Mouse (Mus musculus) megakaryocyte, adult 5-6 weeks (primary cell): ENCODE results near the gene Mrpl2. TPM values are rescaled to one million over a fixed set of nuclear protein-coding genes. Genes with fewer than 3 reads are reported as not detected.

ENCODE experiments used
- ATAC-seq: 2 replicates; pipeline ENCODE4 v1.8.0; 2016; ENCODE audit warnings: mild to moderate bottlenecking, inconsistent platforms; ENCODE audit not compliant: poor library complexity, severe bottlenecking
- total RNA-seq, 2 experiments: library from RNA; stranded (forward) in 1 of 2; stranded (reverse) in 1 of 2; fragments of 153-499, 151-499 nt in 1 of 2; fragments of 221-1000, 200-1000 nt in 1 of 2; gene quantifications; 2 replicates each; pipeline versions ENCODE4 v1.2.3 to v1.2.4; 2015 to 2017

Gene Mrpl2
- total RNA-seq, 2 experiments from 2014 or later = 46.2 to 53.9 TPM

DNA sequence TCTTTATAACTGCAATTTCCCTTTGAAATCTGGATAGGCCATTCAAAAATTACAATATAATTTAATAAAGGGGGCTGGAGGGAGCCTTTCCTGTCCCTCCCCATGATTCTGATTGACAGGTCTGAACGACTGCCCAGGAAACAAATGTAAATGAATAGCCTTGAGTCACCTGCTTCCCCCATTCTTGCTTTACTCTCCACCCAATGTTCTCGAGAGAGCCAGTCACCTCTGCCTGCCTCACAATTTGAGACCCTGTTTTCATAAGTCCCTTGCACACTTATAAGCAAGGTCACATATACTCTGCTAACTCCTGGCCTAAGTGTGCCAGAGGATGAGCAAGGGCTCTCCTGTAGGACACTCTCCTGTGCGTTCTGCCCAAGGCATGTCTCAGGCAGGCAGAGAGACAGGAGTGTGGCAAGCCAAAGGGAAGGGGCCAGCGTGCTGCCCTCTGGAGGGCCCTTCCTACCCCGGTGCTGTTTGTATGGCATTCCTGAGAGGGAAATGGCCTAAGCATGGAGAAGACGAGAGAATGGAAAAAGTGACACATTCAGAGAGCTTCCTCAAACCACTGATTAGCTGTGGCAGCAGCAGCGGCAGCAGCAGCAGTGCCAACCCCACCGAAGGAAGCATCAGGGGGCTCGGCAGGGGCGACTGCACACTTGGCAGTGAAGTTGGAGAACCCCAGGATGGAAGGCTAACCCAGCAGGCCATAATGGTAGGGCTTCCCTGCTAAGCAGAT lies 22.0 kb upstream of the Mrpl2 start:
- ATAC-seq = peak; percentile 30; the same call in 1 of the 2 replicates

DNA sequence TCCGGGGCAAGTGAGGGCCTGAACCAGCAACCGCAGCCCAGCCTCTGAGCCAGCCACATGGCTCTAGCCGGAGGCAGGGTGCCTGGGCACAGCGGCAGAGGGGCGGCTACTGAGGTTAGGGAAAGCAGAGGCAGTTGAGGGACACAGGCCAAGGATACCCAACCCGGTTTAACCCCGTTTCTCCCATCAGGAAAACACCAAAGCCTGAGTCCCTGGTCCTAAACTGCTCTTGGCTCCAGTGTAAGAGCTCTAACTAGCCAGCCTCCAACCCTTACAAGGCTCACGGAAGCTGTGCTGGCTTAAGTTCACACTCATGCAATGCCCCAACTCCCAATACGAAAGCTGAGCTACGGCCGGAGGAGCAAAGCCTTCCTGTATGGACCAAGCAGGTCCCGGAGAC lies 21.4 kb upstream of the Mrpl2 start:
- ATAC-seq = no peak

DNA sequence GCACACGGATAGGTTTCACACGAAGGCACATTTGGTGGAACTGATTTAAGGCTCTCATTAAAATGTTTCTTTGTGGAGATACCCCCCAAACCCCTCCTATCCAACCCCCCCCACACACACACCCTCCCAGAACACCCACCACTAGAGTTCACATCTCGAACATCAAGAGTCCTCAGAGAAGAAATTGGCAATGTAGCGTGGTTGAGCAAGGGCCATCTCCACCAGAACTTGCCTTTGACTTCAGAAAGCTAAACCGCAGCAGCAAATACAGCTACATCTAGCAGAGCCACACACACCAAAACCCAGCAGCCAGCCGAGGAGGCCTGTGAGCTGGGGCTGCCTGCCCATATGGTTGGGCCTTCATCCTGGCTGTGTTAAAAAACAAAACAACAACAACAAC lies 18.6 kb upstream of the Mrpl2 start:
- ATAC-seq = no peak

DNA sequence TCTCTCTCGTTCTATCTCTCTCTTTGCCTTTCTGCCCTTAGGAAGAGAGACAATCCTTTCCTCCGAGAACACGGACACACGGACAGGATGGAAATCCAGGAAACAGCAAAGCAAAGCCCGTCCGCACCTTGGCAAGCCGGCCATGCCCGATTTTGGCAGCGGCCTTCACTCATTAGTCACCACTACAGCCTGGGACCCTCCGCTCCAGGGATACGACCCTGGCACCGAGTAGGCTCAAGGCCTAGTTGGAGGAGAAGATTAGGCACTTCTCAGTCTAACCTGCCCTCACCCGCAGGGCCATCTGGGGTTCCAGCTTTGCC lies 17.6 kb upstream of the Mrpl2 start:
- no peak for ATAC-seq

DNA sequence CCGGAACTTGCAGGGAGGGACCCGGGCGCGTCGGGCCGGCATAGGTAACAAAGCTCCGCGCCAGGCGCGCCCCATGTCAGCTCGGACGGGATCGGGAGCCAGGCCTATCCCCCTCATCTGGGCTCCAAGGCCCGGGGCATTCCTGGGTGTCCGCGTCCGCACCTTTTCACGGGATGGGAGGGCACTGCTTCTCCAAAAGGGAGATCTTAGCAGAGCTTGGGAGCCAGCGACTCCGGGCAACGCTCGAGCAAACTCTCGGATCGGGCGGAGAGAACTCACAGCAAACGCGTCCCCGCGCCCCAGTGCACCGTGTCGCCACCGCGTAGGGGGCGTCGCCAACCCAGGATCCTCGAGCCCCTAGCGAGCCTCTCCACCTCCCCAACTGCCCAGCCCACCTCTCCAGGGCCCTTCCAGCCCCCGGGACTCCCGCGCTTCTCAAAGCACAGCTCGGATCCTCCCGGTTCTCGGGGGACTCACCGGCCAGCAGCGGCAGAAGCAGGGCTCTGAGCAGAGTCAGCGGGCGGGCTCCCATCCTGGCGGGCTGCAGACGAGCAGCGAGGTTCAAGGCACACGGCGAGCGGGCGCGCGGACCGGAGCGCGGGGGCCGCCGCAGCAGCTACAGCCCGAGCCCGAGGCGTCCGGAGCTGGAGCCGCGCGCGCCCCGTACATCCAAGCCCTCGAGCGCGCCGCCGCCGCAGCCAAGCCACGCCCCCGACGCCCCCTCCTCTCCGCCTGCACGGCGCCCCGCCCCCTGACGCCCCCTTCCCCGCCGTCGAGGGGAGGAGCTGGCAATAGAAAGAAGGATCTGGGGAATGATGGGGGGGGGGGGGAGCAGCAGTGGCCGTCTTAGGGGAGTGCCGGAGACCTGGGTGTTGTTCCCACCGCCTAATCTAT lies 17.0 kb upstream of the Mrpl2 start, which contains the start of gene Ptk7:
TSS of gene Ptk7 (minus strand) at position 714 of the 894 bp plus-strand sequence.
- 0 out of 2 replicates have a peak, but pooled peaks have one; percentile 20 for ATAC-seq

DNA sequence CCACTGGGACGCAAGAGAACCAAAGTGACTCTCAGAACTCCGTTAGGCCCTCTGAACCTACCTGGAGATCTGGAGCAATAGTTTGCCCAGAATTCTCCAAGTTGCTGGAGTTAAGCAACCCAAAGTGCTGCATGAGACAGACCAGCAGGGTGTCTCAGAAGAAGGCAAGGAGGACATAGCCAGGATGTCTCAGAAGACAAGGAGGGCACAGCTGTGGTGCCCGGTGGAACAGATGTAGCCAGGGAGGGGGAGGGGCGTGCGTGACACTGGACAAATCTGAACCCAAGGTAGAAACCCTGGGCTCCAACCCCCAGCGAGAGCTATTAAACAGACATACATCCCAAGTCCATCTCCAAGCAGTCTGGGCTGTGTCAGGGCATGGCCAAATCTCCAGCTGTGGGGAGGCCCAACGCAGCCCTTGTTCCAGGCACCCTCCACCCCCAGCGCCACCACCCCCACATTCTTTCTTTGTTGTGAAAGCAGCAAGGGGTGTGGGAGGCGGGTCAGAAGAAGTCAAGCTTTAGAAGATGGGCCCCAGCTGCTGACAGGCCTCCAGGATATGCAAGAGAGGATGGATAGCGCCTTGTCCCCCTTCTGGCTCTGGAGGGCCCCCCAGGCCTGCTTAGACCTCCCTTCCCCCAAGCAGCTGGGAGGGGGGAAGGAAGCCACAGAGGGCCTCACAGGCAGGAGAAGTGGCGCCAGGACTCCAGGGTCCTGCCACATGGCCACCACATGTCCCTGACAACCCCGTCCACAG lies 16.2 kb upstream of the Mrpl2 start:
- no peak for ATAC-seq

DNA sequence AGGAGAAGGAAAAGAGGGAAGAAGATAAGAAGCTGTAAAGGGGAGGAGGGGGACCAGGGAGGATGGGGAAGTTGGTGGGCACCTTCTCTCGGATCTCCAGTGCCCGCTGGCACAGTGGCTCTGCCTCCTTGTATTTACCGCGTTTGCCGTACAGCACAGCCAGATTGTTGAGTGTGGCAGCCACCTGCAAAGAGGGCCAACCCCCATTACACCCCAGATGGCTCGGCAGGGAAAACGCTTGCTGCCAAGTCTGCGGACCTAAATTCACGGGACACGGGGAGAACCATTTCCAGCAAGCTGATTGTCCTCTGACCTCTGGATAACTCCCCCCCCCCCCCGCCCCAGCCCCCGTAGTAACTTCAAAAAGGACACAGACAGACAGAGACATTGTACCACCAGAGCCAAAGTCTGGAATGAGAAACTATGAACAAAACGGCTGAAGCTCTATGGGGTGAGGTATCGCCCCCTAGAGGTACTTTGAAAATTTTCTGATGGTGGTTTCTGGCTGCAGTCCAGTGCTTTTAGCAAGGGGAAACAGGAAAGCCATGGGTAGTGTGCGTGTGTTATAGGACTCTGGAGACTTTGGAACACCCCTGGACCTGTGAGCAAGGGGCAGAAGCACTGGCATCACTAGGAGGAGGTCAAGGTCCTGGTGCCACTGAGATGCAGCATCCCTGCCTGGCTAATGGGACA lies 9.1 kb upstream of the Mrpl2 start:
- ATAC-seq = peak; percentile 72

DNA sequence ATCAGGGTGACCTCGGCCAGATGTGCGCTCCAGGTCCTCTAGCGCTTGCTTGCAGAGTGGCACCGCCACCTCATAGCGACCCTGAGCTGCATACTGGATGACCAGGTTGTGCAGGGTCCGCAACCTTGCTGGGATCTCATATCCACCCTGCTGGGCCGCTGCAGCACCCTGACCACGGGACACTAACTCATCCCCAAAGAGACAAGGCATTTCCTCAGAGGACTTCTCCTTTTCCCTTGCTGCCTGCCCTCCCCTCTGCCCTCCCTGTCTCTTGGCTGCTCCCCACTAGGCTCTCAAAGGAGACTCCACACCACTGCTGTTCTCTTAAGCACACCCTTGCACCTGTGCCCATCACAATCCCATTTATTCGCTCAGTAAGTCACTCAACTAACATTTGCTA lies 6.1 kb upstream of the Mrpl2 start:
- ATAC-seq = peak; percentile 58; the same call in 1 of the 2 replicates

DNA sequence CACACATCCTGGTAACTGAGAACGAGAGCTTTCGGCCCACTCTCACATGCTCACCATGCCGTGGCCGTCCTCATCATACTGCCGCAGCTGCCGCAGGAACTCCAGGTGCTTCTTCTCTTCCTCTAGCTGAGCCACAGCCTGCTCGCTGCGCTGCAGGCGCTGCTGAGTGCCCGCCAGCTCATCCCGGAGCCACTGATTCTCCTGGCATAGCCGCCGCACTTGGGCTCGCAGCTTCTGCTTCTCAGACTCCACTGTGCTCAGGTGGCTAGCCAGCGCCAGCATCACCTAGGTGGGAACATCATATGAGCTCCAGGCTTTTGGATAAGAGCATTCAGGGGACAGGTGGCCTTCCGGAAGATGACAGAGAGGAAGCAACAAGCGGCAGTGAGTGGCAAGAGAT lies 4.0 kb upstream of the Mrpl2 start:
- ATAC-seq = no peak

DNA sequence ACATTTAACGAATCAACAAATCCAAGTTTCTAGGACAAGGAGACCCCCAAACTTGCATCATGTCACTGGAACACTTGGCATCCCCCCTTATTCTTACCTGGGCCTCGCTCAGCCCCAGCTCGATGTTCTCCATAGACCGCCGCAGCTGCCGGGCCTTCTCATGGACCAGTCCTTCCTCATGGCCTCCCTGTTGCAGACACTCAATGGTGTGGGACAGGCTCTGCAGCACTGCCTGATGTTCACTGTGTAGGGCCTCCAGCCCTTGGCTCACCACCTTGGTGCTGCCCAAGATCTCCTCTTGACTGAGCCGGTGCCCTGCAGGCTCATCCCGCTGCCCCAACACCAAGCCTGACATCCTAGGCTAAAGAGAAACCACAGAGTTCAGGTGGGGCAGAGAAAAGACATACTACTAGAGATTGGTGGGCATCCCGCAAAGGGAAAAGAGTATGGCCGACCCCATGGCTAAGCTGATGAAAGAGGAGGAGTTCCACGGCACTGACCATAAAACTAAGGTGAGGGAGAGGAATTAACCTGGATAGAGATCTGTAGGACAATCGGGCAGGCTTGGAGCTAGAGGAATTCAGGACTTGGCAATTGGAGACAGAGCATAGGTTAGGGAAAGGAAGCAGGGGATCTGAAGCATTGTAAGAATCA lies 1.8 kb upstream of the Mrpl2 start:
- no peak for ATAC-seq

DNA sequence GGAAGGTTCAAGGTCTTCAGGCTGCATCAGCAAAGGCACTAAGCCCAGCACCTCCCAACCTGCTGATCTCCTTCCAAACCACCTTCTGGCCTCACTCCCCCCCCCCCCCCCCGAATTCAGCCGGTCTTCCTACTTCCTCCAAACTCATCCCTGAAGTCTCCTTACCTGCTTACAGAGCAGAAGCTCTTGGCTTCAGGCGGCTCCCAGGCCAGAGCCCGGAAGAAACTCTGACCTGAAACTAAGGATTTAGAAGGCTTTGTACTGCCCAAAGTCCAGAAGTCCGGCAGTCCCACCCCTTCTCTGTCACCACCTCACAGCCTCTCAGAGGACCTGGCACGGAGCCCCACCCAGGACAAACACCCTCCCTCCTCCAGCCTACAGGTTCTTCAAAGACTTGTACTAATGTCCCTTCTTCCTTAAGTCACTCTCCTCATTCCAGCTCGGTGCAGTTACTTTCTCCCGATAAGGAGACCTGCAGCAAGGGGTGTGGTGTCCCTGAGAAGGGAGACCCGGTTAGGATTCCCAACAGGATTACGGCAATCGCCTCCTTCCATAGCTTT lies 1.0 kb upstream of the Mrpl2 start:
- ATAC-seq = peak; percentile 28; the same call in 1 of the 2 replicates

DNA sequence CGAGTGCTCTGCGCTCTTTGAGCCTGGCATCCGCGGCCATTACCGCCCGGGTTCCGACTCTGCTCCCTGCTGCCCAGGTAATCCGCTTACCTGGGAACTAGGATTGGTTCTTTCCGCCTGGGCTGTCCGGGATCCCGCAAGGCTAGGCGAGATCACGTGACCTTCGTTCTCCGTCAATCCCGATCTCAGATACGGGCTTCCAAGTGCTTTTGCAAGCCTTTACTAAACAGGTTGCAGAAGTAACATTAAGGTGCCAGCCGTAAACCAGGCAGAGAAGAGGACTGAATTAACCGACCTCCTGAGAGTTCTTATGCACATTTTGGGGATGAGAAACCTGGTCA lies 263 bp downstream of the Mrpl2 start:
- no peak for ATAC-seq

DNA sequence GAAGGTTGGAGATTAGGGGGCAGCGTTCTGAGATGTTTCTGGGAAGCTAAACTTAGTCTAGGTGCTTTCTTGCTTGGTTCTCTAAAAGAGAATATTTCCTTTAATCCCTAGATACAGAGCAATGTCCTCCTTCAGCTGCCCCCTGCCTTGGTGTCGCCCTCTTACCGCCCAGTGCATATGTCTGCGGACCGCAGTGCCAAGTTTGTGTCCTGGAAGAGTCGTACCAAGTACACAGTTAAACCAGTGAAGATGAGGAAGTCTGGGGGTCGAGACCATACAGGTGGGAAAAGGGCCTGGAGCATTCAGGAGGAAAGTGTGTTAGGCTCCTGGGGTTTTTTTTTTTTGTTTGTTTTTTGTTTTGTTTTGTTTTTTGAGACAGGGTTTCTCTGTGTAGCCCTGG lies 1.2 kb downstream of the Mrpl2 start:
- no peak for ATAC-seq

DNA sequence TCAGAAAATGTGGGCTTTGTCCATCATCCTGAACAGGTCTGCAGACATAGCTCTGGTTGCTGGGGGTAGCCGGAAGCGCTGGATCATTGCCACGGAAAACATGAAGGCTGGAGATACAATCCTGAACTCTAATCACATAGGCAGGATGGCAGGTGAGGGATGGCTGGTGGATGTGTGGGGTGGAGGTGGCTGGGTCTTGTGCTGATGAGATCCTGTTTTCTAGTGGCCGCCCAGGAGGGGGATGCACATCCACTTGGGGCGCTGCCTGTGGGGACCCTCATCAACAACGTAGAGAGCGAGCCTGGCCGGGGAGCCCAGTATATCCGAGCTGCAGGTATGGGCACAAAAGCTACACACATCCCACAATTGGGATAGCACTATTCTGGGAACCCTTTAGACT lies 2.4 kb downstream of the Mrpl2 start:
- ATAC-seq = no peak

DNA sequence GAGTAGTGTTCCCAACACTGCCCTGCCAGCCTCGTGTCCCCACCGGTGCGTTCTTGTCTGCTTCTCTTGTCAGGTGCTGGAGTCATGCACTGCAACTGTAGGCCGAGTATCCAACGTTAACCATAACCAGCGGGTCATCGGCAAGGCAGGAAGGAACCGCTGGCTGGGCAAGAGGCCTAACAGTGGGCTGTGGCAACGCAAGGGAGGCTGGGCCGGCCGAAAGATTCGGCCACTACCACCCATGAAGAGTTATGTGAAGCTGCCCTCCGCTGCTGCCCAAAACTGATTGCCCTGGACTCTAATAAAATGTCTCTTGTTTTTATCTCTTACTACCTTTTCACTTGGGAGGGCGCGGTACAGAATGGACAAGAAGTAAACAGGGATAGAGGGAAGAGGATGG lies 3.8 kb downstream of the Mrpl2 start:
- ATAC-seq = no peak

DNA sequence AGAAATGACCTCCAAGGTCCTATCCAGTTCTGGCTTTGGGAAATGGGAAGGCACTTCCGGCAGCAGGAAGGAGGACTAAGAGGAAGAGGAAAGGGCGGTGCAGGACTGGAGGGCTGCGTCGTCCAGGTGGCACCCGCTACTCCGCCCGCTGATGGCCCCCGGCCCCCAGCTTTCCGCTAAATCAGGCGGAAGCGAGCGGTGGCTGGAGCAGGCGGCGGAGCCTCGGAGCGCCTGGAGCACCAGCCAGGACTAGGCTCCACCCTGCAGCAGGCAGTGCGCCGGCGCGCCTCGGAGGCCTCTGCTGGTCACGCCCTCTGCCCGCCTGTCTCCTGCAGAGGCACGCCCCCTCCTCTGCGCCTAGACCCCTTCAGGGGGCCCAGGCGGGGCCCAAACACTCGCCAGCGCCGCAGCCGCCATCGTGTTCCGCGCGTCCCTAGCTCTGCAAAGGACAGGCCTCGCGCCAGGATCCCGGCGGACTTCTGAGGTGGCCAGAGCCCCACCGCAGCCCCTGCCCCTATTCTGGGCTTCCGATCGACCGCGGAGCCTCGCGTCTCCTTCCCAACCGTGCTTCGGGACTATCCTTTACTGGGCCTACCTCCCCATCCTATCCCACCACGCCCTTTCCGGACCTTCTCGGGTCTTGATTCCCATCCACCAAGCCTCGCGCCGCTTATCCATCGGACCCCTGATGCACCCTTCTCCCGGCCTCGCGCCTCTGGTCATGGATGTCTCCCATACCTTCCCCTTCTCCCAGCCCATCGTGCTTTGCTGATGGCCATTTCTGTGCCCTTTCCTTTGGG lies 4.4 kb downstream of the Mrpl2 start, which contains the start of gene Cul7:
TSS of gene Cul7 (plus strand) at position 106 of the 800 bp plus-strand sequence.
- ATAC-seq = peak; percentile 67

DNA sequence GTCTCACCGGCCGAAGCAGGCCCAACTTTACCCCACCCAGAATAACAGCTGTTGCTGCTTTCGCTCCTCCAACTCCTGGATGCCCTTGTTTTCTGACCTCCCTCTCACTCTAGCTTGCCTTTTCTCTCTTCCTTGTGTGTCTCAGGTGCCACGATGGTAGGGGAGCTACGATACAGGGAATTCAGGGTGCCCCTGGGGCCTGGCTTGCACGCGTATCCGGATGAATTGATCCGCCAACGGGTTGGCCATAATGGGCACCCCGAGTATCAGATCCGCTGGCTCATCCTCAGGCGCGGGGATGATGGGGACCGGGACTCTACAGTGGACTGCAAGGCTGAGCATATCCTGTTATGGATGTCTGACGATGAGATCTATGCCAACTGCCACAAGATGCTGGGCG lies 5.3 kb downstream of the Mrpl2 start:
- ATAC-seq = no peak

DNA sequence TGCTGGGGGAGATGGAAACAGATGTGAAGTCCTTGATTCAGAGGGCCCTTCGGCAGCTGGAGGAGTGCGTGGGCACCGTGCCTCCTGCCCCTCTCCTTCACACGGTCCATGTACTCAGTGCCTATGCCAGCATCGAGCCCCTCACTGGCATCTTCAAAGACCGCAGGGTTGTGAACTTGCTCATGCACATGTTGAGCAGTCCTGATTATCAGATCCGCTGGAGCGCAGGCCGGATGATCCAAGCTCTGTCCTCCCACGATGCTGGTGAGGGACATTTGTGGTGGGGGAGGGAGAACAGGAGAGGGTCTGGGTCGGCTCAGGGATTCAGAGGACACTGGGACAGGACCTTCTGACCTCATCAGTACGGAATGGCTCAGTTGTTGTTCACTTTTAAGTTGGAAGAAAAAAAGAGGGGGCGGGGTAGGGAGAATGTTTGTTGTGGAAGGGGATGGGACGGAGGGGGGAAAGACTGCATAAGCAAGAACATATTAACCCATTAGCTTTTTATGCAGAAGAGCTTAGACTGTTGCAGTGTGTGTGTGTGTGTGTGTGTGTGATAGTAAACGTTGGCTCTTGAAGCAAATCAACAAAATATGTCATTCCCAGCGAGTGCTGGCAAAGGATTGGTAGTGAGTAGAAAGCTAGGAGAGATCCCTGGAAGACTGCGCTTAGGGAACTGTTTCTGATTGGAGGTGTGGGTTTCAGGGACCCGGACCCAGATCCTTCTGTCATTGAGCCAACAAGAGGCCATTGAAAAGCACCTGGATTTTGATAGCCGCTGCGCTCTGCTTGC lies 5.9 kb downstream of the Mrpl2 start:
- no peak for ATAC-seq
